Mouse (Mus musculus) C2C12 (cell line): ENCODE results near the gene Tmbim1. TPM values are rescaled to one million over a fixed set of nuclear protein-coding genes. Genes with fewer than 3 reads are reported as not detected.

ENCODE experiments used
- H3K27me3 ChIP-seq: one replicate; pipeline ENCODE4 v1.6.1; 2011; ENCODE audit not compliant: control insufficient read depth, insufficient read depth, insufficient read length
- H3K36me3 ChIP-seq: one replicate; pipeline ENCODE4 v1.6.1; 2011; ENCODE audit not compliant: control insufficient read depth, insufficient read depth
- H3K4me3 ChIP-seq: one replicate; pipeline ENCODE4 v1.5.1; 2011; ENCODE audit warnings: mild to moderate bottlenecking, control low read depth; ENCODE audit not compliant: poor library complexity, insufficient read depth, severe bottlenecking
- H3K79me2 ChIP-seq: one replicate; pipeline ENCODE4 v1.6.1; 2011; ENCODE audit not compliant: control insufficient read depth, insufficient read depth
- H3K79me3 ChIP-seq: one replicate; pipeline ENCODE4 v1.6.1; 2011; ENCODE audit warnings: low read depth, control low read depth
- H3ac ChIP-seq: one replicate; pipeline ENCODE3; 2011; ENCODE audit warnings: low read depth; ENCODE audit not compliant: control insufficient read depth, insufficient read length
- CEBPB ChIP-seq: IDR thresholded peaks from one replicate; pipeline ENCODE4 v1.6.1; 2011; ENCODE audit warnings: low read depth, mild to moderate bottlenecking, control low read depth, moderate library complexity
- CTCF ChIP-seq: IDR thresholded peaks from one replicate; pipeline ENCODE4 v1.5.1; 2011; ENCODE audit not compliant: control insufficient read depth, insufficient read depth, insufficient read length
- FOSL1 ChIP-seq: IDR thresholded peaks from one replicate; pipeline ENCODE4 v1.8.0; 2011; ENCODE audit warnings: mild to moderate bottlenecking, low read length; ENCODE audit not compliant: poor library complexity, insufficient read depth, severe bottlenecking
- MAX ChIP-seq: IDR thresholded peaks from one replicate; pipeline ENCODE4 v1.6.1; 2011; ENCODE audit warnings: mild to moderate bottlenecking, control low read depth
- MYOD1 ChIP-seq: IDR thresholded peaks from one replicate; pipeline ENCODE4 v1.6.1; 2011; ENCODE audit warnings: low read depth; ENCODE audit not compliant: control insufficient read depth, insufficient read length
- MYOG ChIP-seq: IDR thresholded peaks from one replicate; pipeline ENCODE4 v1.6.1; 2011; ENCODE audit not compliant: control insufficient read depth, insufficient read length; ENCODE audit errors: extremely low read depth
- USF1 ChIP-seq: IDR thresholded peaks from one replicate; pipeline ENCODE4 v1.6.1; 2011; ENCODE audit warnings: low read depth, mild to moderate bottlenecking, control low read depth, moderate library complexity
- polyA plus RNA-seq: library from polyadenylated mRNA; unstranded; fragments of >200 nt; fragmentation: generic; extraction: Trizol; gene quantifications from one replicate; pipeline ENCODE4 v1.2.1, GENCODE M21; 2012; ENCODE audit warnings: missing spikeins

Tmbim1 gene
- polyA plus RNA-seq, 1 experiment: 38.1 TPM

GRCm38 (mm10) chr1:74275015-74275414, 30.4 kb downstream of the Tmbim1 start:
- TF ChIP-seq FOSL1 (no peak), MYOG (no peak), MAX (no peak), CTCF (no peak), CEBPB (no peak), USF1 (no peak), MYOD1 (no peak)
- no peaks in the 10 kb centered on the region for H3K27me3 ChIP-seq
- H3ac ChIP-seq: no peak overlapping the region
- H3K79me3 ChIP-seq: no peaks in the 10 kb centered on the region
- peaks cover under 1% of the 10 kb centered on the region for H3K36me3 ChIP-seq
- no peaks in the 10 kb centered on the region for H3K79me2 ChIP-seq
- H3K4me3 ChIP-seq: no peak overlapping the region

- Histone ChIP-seq H3K79me3 (no peaks in the 10 kb centered on the region), H3K36me3 (peaks cover 33% of the 10 kb centered on the region), H3ac (no peak overlapping the region), H3K79me2 (no peaks in the 10 kb centered on the region), H3K27me3 (no peaks in the 10 kb centered on the region), H3K4me3 (no peak overlapping the region)
- no peak for TF ChIP-seq FOSL1
- TF ChIP-seq USF1: no peak
- no peak for TF ChIP-seq MAX
- TF ChIP-seq CTCF: no peak
- TF ChIP-seq MYOG: no peak
- TF ChIP-seq CEBPB: no peak
These were observed 33.8 kb downstream of the Tmbim1 start for GRCm38 (mm10) chr1:74271659-74272058.

GRCm38 (mm10) chr1:74268750-74269149, 36.7 kb downstream of the Tmbim1 start:
- Histone ChIP-seq H3K27me3 (no peaks in the 10 kb centered on the region), H3K36me3 (peaks cover 62% of the 10 kb centered on the region), H3K79me3 (no peaks in the 10 kb centered on the region), H3ac (no peak overlapping the region), H3K79me2 (no peaks in the 10 kb centered on the region), H3K4me3 (no peak overlapping the region)
- TF ChIP-seq FOSL1 (no peak), MYOG (no peak), MAX (no peak), CTCF (no peak), USF1 (no peak), CEBPB (no peak), MYOD1 (no peak)

GRCm38 (mm10) chr1:74262510-74262909, 42.9 kb downstream of the Tmbim1 start:
- peaks cover 5% of the 10 kb centered on the region for H3K79me3 ChIP-seq
- H3K4me3 ChIP-seq: no peak overlapping the region
- H3K27me3 ChIP-seq: no peaks in the 10 kb centered on the region
- H3ac ChIP-seq: no peak overlapping the region
- H3K36me3 ChIP-seq: peaks cover 93% of the 10 kb centered on the region
- H3K79me2 ChIP-seq: peaks cover 23% of the 10 kb centered on the region
- TF ChIP-seq MYOD1 (no peak), USF1 (no peak), MYOG (no peak), FOSL1 (no peak), CEBPB (no peak), CTCF (no peak), MAX (no peak)

- H3K36me3 ChIP-seq: peaks cover 88% of the 10 kb centered on the region
- H3K4me3 ChIP-seq: no peak overlapping the region
- H3K27me3 ChIP-seq: no peaks in the 10 kb centered on the region
- no peak for TF ChIP-seq FOSL1
- TF ChIP-seq MAX: no peak
- no peak for TF ChIP-seq MYOD1
- TF ChIP-seq CTCF: no peak
- TF ChIP-seq CEBPB: no peak
- no peak for TF ChIP-seq MYOG
- TF ChIP-seq USF1: no peak
- peaks cover 8% of the 10 kb centered on the region for H3K79me3 ChIP-seq
- no peak overlapping the region for H3ac ChIP-seq
- peaks cover 36% of the 10 kb centered on the region for H3K79me2 ChIP-seq
These were observed 48.6 kb downstream of the Tmbim1 start for GRCm38 (mm10) chr1:74256782-74257181.
